Mouse (Mus musculus) lung, postnatal 10 days (tissue): ENCODE data around the gene Sox2.

ENCODE experiments used
- DNase-seq: peaks from one replicate; pipeline ENCODE4 v3.0.0; 2021

Sox2 gene

DNA sequence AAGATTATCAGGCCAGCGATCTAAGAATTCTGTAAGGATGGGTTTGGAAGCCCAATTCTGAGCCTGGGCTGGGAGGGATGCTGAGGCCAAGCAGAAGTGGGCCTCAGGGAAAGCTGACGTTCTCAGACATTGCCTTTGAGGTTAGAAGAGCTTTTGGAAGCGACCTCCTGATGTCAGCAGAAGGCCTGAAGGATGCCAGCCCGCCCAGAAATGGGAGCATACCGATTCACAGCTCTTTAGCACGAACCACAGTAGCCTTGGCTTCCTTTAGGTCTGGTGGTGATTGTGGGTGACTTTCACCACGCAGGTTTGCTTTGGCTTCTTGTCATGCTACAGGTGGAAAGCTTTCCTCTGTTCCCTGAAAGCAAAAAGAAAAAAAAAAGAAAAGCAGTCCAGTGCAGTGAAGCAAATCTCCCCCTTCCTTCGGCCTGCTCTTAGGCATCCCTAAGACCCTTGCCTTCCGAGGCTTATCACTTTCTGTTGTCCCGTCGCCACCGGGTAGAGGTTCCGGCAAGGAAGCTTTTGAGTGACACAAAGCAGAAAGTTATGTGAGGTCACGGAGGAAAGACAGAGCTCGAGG is 6.6 kb upstream of the Sox2 start:
- DNase-seq = no peak

DNA sequence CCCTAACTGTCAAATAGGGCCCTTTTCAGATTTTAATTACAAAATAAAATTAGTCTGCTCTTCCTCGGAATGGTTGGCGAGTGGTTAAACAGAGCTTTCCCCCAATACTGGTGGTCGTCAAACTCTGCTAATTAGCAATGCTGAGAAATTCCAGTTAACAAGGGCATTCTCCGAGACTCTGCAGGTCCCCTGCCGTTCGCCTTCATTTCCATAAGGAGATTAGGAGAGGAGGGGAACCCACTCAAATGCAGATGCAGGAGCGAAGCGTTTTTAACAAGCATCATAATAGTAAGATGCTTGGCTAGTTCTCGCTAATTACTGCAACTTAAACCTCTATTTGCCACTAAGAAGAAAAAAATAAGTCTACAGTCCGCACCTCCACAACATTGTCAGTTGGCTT is 4.0 kb upstream of the Sox2 start:
- no peak for DNase-seq

GRCm38 (mm10) chr3:34647688-34648087 is 2.5 kb upstream of the Sox2 start:
- peak; percentile 80 for DNase-seq

DNA sequence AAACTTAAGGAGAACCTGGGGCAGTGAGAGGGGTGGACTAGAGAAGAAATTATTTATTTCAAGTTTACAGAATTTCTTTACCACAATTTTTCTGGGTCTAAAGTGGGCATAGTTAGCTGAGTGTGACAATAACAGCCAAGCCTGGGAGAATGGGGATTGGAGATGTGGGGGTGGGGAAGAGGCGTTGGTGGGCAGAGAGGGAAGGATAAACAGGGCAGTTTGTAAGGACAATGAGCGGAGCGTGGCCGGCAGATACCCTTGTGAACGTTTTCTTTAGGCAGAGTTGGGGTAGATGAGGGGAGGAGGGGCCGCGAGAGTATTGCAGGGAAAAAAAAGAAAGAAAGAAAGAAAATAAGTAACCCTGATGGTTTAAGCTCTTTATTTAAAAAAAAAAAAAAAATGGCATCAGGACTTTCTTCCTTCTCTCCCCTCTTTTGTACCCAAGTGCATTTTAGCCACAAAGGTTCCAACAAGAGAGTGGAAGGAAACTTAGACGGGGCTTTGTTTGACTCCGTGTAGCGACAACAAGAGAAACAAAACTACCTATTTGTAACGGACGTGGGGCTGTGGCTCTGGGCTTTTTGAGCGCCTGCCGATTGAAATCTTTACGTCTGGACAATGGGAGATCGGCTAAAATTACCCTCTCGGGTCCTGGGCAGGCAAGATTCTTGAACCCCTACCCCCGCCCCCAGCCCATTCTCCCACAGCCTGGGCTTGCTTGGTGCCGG is 1.9 kb upstream of the Sox2 start:
- DNase-seq = no peak

- no peak for DNase-seq
These were observed 1.1 kb upstream of the Sox2 start for GRCm38 (mm10) chr3:34648833-34649719.

- DNase-seq = no peak
These were observed 586 bp downstream of the Sox2 start for GRCm38 (mm10) chr3:34650621-34651361.

GRCm38 (mm10) chr3:34651486-34652170 is 1.4 kb downstream of the Sox2 start:
- no peak for DNase-seq

- no peak for DNase-seq
These were observed 2.4 kb downstream of the Sox2 start for GRCm38 (mm10) chr3:34652616-34653015.

- DNase-seq = no peak
These were observed 3.2 kb downstream of the Sox2 start for GRCm38 (mm10) chr3:34653235-34653976.

DNA sequence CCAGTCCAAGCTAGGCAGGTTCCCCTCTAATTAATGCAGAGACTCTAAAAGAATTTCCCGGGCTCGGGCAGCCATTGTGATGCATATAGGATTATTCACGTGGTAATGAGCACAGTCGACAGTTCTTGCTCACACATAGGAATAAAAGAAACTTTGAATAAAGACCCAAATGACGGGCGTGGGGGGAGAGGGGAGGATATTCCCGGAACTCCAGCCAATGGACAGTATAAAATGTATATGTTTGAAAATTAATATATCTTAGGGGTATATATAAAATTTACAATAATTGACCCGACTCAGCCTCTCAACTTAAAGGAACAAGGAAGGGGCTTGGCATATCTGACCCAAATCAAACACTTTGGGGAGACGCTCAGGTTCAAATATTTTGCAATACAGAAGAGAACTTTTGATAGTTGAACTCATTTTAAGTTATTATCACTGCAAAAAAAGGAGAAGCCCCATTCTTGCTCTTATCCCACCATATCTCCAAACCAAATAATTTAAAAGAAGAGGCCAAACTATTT is 3.8 kb downstream of the Sox2 start:
- DNase-seq = no peak

- no peak for DNase-seq
These were observed 4.6 kb downstream of the Sox2 start for GRCm38 (mm10) chr3:34654781-34655180.

- no peak for DNase-seq
These were observed 5.3 kb downstream of the Sox2 start for GRCm38 (mm10) chr3:34655311-34656075.

DNA sequence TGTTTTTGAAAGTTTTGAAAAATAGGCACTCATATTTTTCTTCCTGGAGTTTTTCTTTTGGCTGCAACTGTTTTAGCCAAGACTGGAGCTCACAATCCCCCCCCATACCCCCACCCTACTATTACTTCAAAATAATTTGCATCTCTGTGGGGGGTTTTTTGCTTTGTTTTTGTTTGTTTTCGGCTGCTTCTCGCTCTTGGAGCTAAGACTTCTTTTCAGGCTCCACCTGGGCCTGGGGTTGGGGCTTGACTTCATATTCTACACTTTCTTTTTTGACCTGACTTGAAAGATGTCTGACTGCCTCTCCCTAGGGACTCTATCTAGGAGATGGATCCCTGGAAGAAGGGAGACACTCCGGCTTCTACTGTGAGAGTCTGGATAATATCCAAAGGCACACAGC is 5.9 kb downstream of the Sox2 start:
- DNase-seq = no peak

DNA sequence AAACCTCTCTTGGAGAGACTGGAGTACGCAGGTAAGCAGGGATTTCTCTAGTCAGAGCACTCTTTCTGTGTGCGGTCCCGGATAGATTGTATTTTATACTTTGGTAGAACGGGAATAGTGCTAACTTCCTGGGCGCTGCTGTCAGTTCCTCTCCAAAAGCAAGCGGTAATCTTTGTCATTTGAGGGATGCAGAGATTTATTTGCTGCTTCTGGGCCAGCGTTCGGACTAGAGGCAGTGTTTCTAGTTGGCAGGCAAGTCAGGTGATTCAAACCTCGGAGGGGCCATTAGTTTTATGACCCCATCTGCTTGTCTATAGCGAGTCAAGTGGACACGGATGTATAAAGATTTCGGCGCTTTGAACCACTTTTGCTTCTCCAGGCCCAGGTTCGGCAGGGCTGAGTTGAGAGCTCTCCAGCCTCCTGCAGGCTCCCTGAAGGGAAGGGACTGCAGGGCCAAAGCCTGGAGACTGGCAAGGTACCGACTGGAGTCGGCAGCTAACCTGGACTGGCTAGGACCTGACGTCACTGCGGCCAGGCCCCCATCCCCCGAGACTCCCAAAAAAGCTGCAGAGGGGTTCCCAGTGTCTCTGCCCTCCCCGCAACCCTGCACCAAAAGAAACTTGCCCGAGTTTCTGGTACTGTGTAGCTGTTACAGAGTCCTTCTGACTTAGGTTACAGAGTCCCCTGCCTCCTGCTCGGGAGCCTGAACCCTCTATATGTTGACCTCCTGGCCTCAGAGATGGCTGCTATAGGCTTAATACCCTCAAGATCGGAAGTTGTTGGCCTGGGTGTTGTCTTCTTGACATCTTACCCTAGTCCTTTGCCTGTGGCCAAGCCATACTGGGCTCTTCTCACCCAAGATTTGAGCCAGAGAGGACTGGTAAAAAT is 6.9 kb downstream of the Sox2 start:
- DNase-seq = no peak

GRCm38 (mm10) chr3:34657701-34658090 is 7.5 kb downstream of the Sox2 start:
- DNase-seq = no peak

DNA sequence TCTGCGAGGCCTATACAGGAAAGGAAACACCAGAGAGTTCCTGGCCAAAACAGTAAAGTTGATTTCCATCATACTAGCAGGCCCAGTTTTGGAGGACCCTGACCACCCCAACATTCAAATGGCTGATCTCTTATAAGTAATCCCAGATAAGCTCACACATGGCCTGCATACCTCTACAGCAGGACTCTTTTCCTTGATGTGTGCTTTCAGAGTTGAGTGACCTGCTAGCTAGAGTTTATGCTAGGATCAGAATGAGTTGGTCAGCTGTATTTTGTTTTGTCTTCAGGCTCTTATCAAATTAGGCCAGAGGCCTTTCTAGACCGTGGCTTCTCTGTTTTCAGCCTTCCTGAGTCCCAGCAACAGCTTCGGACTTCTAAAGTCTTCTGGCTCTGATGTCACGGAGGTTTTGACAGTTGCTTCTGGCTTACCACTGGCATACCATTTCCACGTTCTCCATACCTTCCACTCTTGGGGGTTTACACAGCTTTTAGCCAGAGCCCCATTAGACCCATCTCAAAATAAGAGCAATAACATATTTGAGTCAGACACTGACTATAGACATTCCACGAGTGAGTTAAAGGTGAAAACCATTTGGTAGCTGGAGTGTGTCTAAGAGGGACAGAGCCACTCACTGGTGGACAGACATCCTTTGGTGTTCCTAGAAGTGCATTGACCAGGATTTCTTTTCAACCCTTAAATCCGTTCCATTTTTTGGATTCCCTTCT is 8.2 kb downstream of the Sox2 start:
- DNase-seq = no peak

- no peak for DNase-seq
These were observed 8.8 kb downstream of the Sox2 start for GRCm38 (mm10) chr3:34658966-34659535.

- DNase-seq = no peak
These were observed 9.7 kb downstream of the Sox2 start for GRCm38 (mm10) chr3:34659861-34660260.
